Mouse (Mus musculus): ENCODE results near the gene Elovl6.

The Elovl6 gene

DNA sequence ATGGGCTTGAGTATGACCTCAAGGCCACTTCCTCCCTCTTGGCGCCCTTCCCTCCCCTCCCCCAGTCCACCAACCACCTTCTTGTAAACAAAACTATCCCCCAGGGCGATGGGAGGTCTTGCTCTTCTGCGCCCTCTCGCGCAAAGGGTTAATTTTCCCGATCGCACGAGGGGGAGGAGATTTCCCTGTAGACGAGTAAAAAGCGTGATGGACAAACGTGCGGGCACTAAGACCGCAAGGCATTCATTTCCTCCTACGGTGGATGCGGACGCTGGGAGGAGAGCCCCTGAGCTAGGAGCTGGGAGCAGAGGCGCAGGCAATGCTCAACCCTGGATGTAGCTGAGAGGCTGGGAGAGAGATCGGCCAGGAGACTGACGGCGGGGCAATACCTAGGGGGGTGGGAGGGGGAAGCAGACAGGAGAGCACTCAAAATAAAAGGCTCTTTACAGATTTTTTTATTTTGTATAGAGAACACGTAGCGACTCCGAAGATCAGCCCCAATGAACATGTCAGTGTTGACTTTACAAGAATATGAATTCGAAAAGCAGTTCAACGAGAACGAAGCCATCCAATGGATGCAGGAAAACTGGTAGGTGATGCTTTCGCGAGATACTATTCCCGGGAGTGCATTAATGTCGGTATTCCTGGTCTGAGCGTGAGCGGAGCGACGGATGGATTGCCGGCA, at the start of gene Elovl6:
Gene Elovl6, plus strand, starts transcription at position 176 of the 685 bp plus-strand sequence.
- WGBS, result under 1% methylated on average over 35 of the region's 35 CpGs

GRCm38 (mm10) chr3:129488774-129489173, 43.4 kb upstream of the Elovl6 start:
- 94% methylated on average over 4 of the region's 4 CpGs for WGBS

- 88% methylated on average over 10 of the region's 10 CpGs for WGBS
Observed at GRCm38 (mm10) chr3:129494123-129494522, 38.0 kb upstream of the Elovl6 start.

DNA sequence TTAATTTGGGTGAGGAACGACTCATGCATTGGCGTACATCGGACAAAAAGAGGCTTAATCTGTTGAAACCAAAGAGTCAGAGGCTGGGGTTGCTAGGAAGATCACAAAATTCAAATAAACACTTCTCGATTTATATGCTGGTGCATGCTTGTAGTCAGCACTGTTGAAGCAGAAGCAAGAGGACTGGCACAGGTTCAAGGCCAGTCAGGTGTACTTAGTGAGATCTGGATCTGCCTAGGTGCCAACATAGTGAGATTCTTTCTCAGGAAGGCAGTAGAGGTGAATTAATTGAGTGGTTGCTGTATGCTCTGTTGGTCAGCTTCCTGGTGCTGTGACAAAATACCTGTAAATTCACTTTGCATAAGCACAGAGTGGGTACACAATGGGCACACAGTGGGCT, 37.4 kb upstream of the Elovl6 start:
- 83% methylated on average over 4 of the region's 4 CpGs for WGBS

DNA sequence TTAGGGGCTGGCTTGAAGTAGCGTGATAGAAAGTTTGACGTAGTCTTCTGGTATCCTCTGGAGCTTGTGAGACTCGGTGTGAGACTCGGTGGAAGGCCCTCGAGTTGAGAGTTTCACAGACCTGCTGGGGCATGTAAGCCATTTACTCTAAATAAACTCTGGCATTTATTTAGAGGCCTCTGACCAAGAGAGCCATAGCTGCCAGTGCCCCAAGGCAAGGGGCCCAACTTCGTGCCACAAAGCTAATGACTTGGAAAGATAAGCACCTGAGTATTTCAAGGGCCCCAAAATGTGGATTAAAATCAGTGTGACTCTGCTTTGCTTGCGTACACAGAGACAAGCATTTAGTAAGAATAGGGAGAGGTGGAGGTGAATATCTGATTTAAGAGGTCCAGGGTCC, 28.4 kb upstream of the Elovl6 start:
- WGBS, result 95% methylated on average over 7 of the region's 7 CpGs

GRCm38 (mm10) chr3:129504928-129505327, 27.2 kb upstream of the Elovl6 start:
- 79% methylated on average over 6 of the region's 6 CpGs for WGBS

DNA sequence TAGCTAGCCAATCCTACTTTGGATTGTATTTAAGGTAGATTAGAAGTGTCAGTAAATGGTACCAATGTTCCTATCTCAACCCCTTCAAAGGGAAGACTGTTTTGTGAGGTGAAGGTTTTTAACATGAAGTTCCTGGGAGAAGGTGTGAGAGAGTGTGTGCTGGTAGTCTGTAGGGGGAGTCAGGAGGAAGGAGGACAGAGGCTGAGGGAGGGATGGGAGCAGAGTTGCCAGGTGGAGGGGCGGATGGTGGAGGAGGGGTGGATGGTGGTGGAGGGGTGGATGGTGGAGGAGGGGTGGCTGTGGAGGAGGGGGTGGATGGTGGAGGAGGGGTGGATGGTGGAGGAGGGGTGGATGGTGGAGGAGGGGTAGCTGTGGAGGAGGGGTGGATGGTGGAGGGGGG, 24.4 kb upstream of the Elovl6 start:
- 83% methylated on average over 1 of the region's 1 CpGs for WGBS

- 89% methylated on average over 10 of the region's 10 CpGs for WGBS
Observed at GRCm38 (mm10) chr3:129509725-129510124, 22.4 kb upstream of the Elovl6 start.

DNA sequence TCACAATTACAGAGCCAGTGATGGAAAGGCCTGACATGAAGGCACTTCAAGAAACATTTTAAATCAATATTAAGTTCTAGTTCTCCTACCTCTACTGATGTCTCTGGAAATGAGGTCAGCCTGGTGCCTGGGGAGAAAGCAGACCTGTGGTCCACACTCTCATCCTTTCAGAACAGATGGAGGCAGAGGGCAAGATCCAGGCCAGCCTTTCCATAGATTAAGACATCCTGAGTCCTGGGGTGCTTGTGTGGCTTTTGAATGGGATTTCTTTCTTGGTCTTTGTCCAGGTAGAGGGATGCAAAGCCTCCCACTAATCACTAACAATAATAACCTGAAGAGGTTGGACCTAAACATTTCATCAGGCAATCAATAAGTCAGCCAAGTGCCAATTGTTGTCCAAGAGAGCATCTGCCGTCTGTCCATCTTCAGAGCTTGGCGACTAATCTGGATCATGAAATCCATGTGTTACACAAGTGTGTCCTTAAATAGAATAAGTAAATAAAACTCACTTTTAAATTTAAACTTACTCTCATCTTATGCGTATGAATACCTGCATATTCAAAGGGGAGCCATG, 16.2 kb upstream of the Elovl6 start:
- 89% methylated on average over 3 of the region's 3 CpGs for WGBS

GRCm38 (mm10) chr3:129520499-129520898, 11.7 kb upstream of the Elovl6 start:
- WGBS, result 80% methylated on average over 4 of the region's 4 CpGs

GRCm38 (mm10) chr3:129523456-129524143, 8.6 kb upstream of the Elovl6 start:
- 89% methylated on average over 10 of the region's 10 CpGs for WGBS

- WGBS, result 88% methylated on average over 3 of the region's 3 CpGs
Observed at GRCm38 (mm10) chr3:129527046-129527445, 5.1 kb upstream of the Elovl6 start.

DNA sequence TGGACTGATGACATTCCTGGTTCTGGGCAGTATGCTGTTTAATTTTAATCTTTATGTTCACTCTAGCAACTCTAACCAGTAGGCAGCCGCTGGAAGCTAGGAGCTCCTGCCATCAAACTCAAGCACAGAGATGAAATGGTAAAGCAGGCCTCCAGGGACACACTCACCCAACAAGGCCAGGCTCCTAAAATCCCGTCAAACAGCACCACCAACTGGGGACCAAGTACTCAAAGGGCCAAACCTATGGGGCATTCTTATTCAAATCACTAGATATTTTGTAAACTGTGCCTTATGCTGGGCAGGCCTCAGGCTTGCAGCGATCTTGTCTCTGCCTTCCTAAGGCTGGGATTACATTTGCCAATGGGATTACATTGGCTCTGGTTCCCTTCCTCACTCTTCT, 2.8 kb upstream of the Elovl6 start:
- 82% methylated on average over 3 of the region's 3 CpGs for WGBS

GRCm38 (mm10) chr3:129530461-129530860, 1.7 kb upstream of the Elovl6 start:
- 95% methylated on average over 6 of the region's 6 CpGs for WGBS

DNA sequence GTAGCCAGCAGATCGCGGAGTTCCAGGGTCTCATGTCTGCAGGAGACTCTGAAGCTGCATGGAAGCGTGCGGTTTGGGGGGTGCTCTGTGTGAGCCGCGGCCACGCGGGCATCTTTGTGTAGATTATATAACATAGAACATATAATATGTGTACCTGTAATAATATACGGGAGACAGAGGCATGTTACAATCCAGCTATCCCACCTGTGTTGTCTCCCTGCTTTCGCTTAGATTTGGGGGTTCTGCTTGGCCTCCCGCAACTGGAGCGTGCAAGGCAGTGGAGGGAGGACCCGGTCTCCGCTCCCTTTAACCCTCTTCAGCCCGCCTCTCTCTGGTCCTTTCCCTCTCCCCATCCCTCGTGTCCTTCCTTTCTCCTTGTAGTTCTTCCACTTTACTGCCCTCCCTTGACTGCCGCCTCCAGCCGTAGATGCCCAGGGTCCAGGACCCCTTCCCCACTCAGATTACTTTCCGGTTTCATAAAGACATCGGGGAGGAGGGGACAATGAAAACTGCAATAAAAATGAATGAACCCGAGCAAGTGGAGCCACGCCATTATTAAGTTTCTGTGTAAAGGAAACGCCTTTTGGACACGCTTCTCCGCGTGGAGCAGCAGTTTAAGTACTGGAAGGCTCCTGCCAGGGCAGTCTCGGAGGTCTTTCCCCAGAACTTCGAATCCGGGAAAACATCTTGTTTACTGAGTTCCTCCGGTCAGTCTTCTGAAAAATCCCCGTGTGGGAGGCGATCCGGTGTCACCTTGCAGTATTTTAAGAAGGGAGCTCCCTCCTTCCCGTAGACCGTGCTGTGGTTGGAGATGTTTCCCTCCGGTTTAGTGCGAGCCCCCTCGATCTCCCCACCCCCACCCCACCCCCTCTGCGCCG, 949 bp downstream of the Elovl6 start:
- WGBS, result under 1% methylated on average over 40 of the region's 40 CpGs

- WGBS, result 1% methylated on average over 73 of the region's 74 CpGs
Observed at GRCm38 (mm10) chr3:129533743-129534530, 1.8 kb downstream of the Elovl6 start.

- 27% methylated on average over 6 of the region's 6 CpGs for WGBS
Observed at GRCm38 (mm10) chr3:129535444-129535843, 3.3 kb downstream of the Elovl6 start.

- under 1% methylated on average over 11 of the region's 11 CpGs for WGBS
Observed at GRCm38 (mm10) chr3:129536109-129536508, 4.0 kb downstream of the Elovl6 start.

- WGBS, result 72% methylated on average over 5 of the region's 5 CpGs
Observed at GRCm38 (mm10) chr3:129537954-129538353, 5.8 kb downstream of the Elovl6 start.

- 79% methylated on average over 2 of the region's 2 CpGs for WGBS
Observed at GRCm38 (mm10) chr3:129540882-129541281, 8.7 kb downstream of the Elovl6 start.

DNA sequence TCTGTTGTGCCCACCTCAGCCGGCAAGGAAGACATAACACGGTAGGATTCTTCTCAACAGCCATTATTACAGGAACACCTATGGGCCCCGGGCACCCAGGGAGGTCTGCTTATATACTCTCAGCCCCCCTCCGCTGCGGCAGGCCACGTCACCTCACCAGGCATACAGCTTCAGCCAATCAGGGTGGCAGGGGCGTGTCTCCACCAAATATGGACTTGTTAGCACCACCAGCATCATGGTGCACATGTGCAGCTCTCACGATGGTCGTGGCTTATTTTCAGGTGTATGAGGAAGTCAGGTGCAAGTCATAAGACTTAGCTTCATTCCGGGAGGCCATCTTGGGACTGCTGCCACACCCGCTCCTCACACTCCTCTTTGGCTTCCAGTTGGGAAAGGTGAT, 9.3 kb downstream of the Elovl6 start:
- WGBS, result 95% methylated on average over 11 of the region's 11 CpGs

Data from cerebral cortex, adult 2 months (tissue).